Mouse (Mus musculus) kidney, postnatal 0 days (tissue): ENCODE data around the gene Ifngr2. TPM values are rescaled to one million over a fixed set of nuclear protein-coding genes. Genes with fewer than 3 reads are reported as not detected.

Experiments used
- ATAC-seq: fragments of 200-750 bp; cut with Nextera tagmentation; replicated peaks from 2 replicates; pipeline ENCODE4 v1.8.0; 2017; ENCODE audit warnings: low read depth, moderate number of reproducible peaks, moderate TSS enrichment, moderate library complexity; ENCODE audit not compliant: low FRiP score
- DNase-seq: peaks from one replicate; pipeline ENCODE4 v3.0.0-alpha.2; 2016; ENCODE audit warnings: low spot score
- H3K27ac ChIP-seq: fragments of 300-500 bp; sonication (generic); 2 replicates; pipeline ENCODE4 v1.5.1; 2014; ENCODE audit warnings: mild to moderate bottlenecking
- H3K27me3 ChIP-seq: fragments of 300-500 bp; sonication (generic); 2 replicates; pipeline ENCODE4 v1.6.1; 2014; ENCODE audit warnings: low read length, mixed read lengths; ENCODE audit not compliant: insufficient read depth
- H3K36me3 ChIP-seq: fragments of 300-500 bp; sonication (generic); 2 replicates; pipeline ENCODE4 v1.6.1; 2014; ENCODE audit warnings: low read length, mixed read lengths; ENCODE audit not compliant: insufficient read depth
- H3K4me1 ChIP-seq: fragments of 300-500 bp; sonication (generic); replicated peaks from 2 replicates; pipeline ENCODE4 v1.6.1; 2014; ENCODE audit warnings: antibody characterized with exemption, low read length, mixed read lengths; ENCODE audit not compliant: insufficient read depth
- H3K4me2 ChIP-seq: fragments of 300-500 bp; sonication (generic); 2 replicates; pipeline ENCODE4 v1.6.1; 2014; ENCODE audit warnings: mild to moderate bottlenecking, low read length, moderate library complexity, mixed read lengths
- H3K4me3 ChIP-seq: fragments of 300-500 bp; sonication (generic); replicated peaks from 2 replicates; pipeline ENCODE4 v1.5.1; 2014; ENCODE audit warnings: low read depth, low read length
- H3K9ac ChIP-seq: fragments of 300-500 bp; sonication (generic); 2 replicates; pipeline ENCODE4 v1.6.1; 2014; ENCODE audit warnings: low read depth, low read length
- H3K9me3 ChIP-seq: fragments of 300-500 bp; sonication (generic); replicated peaks from 2 replicates; pipeline ENCODE4 v1.6.1; 2016; ENCODE audit warnings: low read length, inconsistent platforms, mixed read lengths
- CTCF ChIP-seq: IDR thresholded peaks from 2 replicates; pipeline ENCODE4 v1.5.1; 2016; ENCODE audit warnings: antibody characterized with exemption, low read depth, mild to moderate bottlenecking, moderate library complexity
- WGBS: fragments of 180-500 bp; shearing (Covaris S2); extraction: QIAGEN DNeasy Blood & Tissue Kit; methylation state at CpG from one replicate; pipeline ENCODE4 v1.1.7; 2014; 5-methylcytosine and 5-hydroxymethylcytosine counted together
- polyA plus RNA-seq: library from polyadenylated mRNA; unstranded; fragments of >200 nt; fragmentation: Nextera tagmentation; extraction: Ambion mirVana; gene quantifications from 2 replicates; pipeline ENCODE4 v1.2.1, GENCODE M21; 2015

The Ifngr2 gene
- polyA plus RNA-seq, 1 experiment from 2014 or later: 42.6 TPM

DNA sequence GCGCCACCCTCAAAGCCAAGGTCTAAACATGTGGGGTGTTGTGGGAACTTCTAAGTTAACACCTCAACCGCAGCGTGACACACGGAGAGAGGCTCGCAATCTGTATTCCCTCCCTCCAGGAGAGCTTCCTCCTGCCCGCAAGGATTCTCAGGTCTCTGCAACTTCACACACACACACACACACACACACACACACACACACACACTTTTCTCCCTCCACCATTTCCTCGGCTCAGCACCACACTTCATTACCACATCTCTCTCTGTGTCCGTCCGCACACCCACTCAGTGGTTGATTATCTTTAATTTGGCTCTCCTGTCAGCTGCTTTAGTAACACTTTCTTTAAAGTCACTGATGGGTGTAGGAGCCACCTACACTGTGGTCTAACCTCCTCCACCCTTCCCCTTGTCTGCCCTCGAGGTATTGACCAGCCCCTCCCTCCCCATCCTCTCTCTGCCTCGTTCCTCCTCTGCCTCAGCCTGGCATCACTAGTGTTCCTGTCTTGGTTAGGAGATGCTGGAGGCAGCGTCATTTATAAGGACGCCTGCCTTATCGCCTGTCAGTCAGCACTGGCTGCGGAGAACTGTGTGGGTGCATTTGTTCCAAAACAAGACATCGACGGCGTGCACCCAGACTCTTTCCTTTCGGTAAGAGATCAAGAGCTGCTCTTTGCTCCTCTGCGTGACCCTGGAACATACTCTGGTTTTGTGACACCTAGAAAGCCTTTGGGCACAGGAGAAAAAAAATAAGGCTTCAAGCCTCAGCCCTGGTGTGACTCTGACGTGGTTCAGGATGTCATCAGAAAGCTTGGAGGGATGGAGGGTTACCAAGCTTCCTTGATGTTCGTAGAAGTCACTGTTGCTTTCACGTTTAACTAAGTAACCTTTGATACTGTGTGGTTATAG lies 13.5 kb upstream of the Ifngr2 start:
- WGBS: 52% methylated on average over 23 of the region's 23 CpGs
- no peak for DNase-seq
- no peak for TF ChIP-seq CTCF
- Histone ChIP-seq H3K36me3 (no peaks in the 10 kb centered on the region), H3K27ac (no peak overlapping the region), H3K4me1 (no peaks in the 10 kb centered on the region), H3K27me3 (no peaks in the 10 kb centered on the region), H3K4me2 (no peak overlapping the region), H3K9me3 (no peaks in the 10 kb centered on the region), H3K9ac (no peak overlapping the region), H3K4me3 (no peak overlapping the region)
- no peak for ATAC-seq

DNA sequence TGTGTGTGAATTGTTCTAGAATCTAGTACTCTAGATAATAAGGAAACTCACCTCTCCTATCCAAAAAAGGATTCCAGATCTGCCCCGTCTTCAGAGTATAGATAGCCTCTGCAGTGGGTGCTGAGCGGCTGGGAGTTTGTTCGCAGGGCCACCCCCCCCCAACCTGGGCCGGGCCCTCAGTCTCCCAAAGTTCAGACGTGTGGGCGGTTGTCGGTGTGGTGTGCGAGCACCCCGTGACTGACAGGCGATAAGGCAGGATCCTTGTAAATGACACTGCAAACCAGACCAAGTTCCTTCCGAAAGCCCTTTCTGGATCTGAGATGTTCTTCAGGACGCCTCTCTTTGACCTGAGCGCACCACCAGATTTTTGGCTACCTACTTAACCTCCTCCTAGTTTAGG lies 12.4 kb upstream of the Ifngr2 start:
- Histone ChIP-seq H3K4me2 (no peak overlapping the region), H3K27ac (no peak overlapping the region), H3K4me1 (no peaks in the 10 kb centered on the region), H3K27me3 (no peaks in the 10 kb centered on the region), H3K9ac (no peak overlapping the region), H3K36me3 (no peaks in the 10 kb centered on the region), H3K9me3 (no peaks in the 10 kb centered on the region), H3K4me3 (no peak overlapping the region)
- peak; percentile 84 for DNase-seq
- ATAC-seq: peak; percentile 88; the same call in 1 of the 2 replicates
- 53% methylated on average over 13 of the region's 13 CpGs for WGBS
- TF ChIP-seq CTCF: no peak

DNA sequence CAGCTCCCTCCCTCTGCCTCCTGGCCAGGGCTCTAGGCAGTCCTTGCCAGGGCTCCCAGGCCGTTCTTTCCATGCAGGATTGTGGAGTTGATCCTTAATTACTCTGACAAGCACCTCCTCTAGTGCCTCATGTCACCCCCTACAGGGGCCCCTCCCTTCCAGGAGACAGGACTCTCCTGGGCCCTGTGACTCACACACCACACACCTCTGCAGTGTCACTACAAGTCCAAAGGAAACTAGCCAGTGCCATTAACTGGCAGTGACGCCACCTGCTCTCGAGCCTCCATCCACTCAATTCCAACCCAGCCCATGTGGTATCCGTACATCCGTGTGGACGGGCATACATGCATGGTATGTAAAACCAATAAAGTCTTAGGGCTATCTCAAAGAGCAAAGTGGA lies 12.0 kb upstream of the Ifngr2 start:
- TF ChIP-seq CTCF: no peak
- Histone ChIP-seq H3K4me3 (no peak overlapping the region), H3K4me2 (no peak overlapping the region), H3K9ac (no peak overlapping the region), H3K9me3 (no peaks in the 10 kb centered on the region), H3K36me3 (no peaks in the 10 kb centered on the region), H3K4me1 (no peaks in the 10 kb centered on the region), H3K27ac (no peak overlapping the region), H3K27me3 (no peaks in the 10 kb centered on the region)
- DNase-seq: no peak
- 80% methylated on average over 6 of the region's 6 CpGs for WGBS
- ATAC-seq: no peak

DNA sequence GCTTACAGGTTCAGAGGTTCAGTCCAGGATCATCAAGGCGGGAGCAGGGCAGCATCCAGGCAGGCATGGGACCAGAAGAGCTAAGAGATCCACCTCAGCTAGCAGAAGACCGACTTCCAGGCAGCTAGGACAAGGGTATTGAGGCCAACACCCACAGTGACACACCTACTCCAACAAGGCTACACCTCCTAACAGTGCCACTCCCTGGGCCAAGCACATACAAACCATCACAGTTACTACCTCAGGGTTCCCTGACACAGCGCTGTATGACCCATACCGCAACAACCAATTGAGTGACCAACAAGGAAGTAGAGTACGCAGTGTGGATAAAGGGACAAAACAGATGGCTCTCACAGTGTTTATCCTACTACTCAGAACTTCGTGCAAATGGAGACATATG lies 10.5 kb upstream of the Ifngr2 start:
- Histone ChIP-seq H3K36me3 (no peaks in the 10 kb centered on the region), H3K27me3 (no peaks in the 10 kb centered on the region), H3K9ac (no peak overlapping the region), H3K4me3 (no peak overlapping the region), H3K27ac (no peak overlapping the region), H3K9me3 (no peaks in the 10 kb centered on the region), H3K4me1 (no peaks in the 10 kb centered on the region), H3K4me2 (no peak overlapping the region)
- DNase-seq: no peak
- WGBS: 94% methylated on average over 6 of the region's 6 CpGs
- no peak for TF ChIP-seq CTCF
- ATAC-seq: no peak

DNA sequence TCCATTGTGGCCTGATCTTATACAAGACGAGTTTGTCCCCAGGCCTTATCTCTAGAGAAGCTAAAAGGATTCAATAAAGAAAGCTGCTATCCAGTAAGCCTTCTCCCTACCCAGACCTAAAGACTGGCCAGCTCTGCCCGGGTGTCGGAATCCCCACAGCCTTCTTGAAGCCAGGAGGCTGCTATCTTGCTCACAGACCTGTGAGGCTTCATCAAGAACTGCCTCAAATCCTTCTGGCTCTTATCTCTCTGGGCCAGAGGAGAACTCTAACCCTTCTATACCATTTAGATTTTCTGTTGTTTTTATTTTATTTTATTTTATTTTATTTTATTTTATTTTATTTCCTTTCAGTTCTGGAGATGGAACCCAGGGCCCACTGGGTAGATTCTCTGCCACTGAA lies 9.8 kb upstream of the Ifngr2 start:
- H3K9ac ChIP-seq: no peak overlapping the region
- 90% methylated on average over 3 of the region's 3 CpGs for WGBS
- no peaks in the 10 kb centered on the region for H3K27me3 ChIP-seq
- TF ChIP-seq CTCF: no peak
- no peak overlapping the region for H3K27ac ChIP-seq
- H3K9me3 ChIP-seq: no peaks in the 10 kb centered on the region
- no peak overlapping the region for H3K4me3 ChIP-seq
- H3K4me1 ChIP-seq: no peaks in the 10 kb centered on the region
- DNase-seq: no peak
- H3K36me3 ChIP-seq: no peaks in the 10 kb centered on the region
- H3K4me2 ChIP-seq: no peak overlapping the region
- no peak for ATAC-seq

DNA sequence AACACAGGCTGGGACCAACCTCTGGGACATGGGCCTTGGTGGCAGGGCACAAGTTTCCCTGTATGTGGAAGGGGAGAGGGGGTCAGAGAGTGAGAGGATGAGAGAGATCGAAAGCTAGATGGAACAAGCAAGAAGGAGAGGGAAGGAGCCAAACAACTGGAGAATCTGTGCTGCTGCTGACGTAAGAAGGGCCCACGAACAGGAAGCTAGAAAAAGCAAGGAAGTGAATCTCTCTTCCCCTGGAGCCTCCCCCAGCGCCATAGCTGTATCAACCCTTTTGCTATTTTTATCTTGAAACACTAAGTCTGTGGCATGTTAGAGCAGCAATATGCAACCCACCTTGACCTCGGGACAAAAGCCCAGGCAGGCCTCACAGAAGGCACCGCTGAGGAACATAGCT lies 8.8 kb upstream of the Ifngr2 start:
- TF ChIP-seq CTCF: no peak
- no peak overlapping the region for H3K9ac ChIP-seq
- H3K4me3 ChIP-seq: no peak overlapping the region
- no peaks in the 10 kb centered on the region for H3K4me1 ChIP-seq
- H3K4me2 ChIP-seq: no peak overlapping the region
- H3K36me3 ChIP-seq: no peaks in the 10 kb centered on the region
- ATAC-seq (no peak), DNase-seq (peak; percentile 59)
- no peaks in the 10 kb centered on the region for H3K9me3 ChIP-seq
- WGBS: 55% methylated on average over 6 of the region's 6 CpGs
- H3K27ac ChIP-seq: peak overlapping the region; percentile 62; the same call in 1 of the 2 replicates
- no peaks in the 10 kb centered on the region for H3K27me3 ChIP-seq
